Mouse (Mus musculus) left cerebral cortex, postnatal 25 days (tissue): ENCODE data around the gene Fbll1. TPM values are rescaled to one million over a fixed set of nuclear protein-coding genes. Genes with fewer than 3 reads are reported as not detected.

ENCODE experiments used
- microRNA-seq, 2 experiments: library from miRNA; unstranded; fragments of <30 nt; microRNA quantifications; one replicate each; pipeline ENCODE4 v1.2.0; 2022
- total RNA-seq, 2 experiments: library from RNA; stranded (reverse); gene quantifications; 2 replicates each; pipeline ENCODE4 v1.2.3; 2021

Gene Fbll1
- total RNA-seq, 2 experiments from 2014 or later, result 42.0 to 45.3 TPM

Small RNA genes within 50 kb of the gene (microRNA-seq; reads per million reads assigned to microRNA genes)
- 5.4 to 6.2 reads per million in 2 experiments for gene Mir103-1

Other genes starting within 250 kb of the Fbll1 start
- 10 to 100 TPM; 40.9 to 43.0 TPM for gene Pank3, start 29.4 kb downstream of the Fbll1 start, total RNA-seq
- 10 to 100 TPM; 44.3 to 45.0 TPM for gene Rars, start 35.6 kb upstream of the Fbll1 start, total RNA-seq
- gene Wwc1, start 181.6 kb upstream of the Fbll1 start, total RNA-seq, result 100 to 1,000 TPM; 138 TPM